10 mouse cellular contexts compared by ENCODE assay signal in genomic region chr19:15868865-15869698, GRCm38 (mm10).
A peak's percentile ranks its signal among the peaks of the same experiment; 100 is the strongest.
DNase-seq lines count a peak whose midpoint lies in the region; ATAC-seq and TF ChIP-seq lines count a peak whose summit lies in the region.
"Had no signal": no experiment of that assay in that cellular context is flagged by ENCODE, and none has a peak within 500 bp of the region (broad histone marks: within the 10 kb centered on the region; RNA-seq: fewer than 3 reads in every experiment).

No protein-coding gene starts in this region.

- TF ChIP-seq CTCF in spleen, adult 2 months (IDR thresholded peaks at IDR 0.05; ENCODE audit: extremely low read depth, insufficient read depth, insufficient read length, insufficient replicate concordance): peak; percentile 63; the same call in 1 of the 2 replicates

- peak; percentile 73; the same call in 1 of the 2 replicates for ATAC-seq in hindbrain, embryonic 14.5 days (ENCODE audit: low FRiP score)

- DNase-seq in adrenal gland, postnatal 14 days: peak; percentile 10
- no peak for DNase-seq in adrenal gland, adult 8-10 months
- DNase-seq in spleen, adult 2 months (ENCODE audit: low read depth in 1 of 2, low spot score in 2 of 2): peak; percentile 4 to 38
- no peak for DNase-seq in spleen, postnatal 4 days (ENCODE audit: low spot score in 2 of 2)
- DNase-seq in hindbrain, embryonic 14.5 days (ENCODE audit: low spot score): peak; percentile 80
- DNase-seq in lung, postnatal 10 days: peak; percentile 18
- DNase-seq in right cerebral cortex, postnatal 10 days (ENCODE audit: low spot score in 2 of 2): peak; percentile 46 to 61
- DNase-seq in gastrocnemius, adult 8-10 months (ENCODE audit: low spot score in 2 of 2): no peak

- H3K36me3 ChIP-seq in spleen, adult 2 months (ENCODE audit: control insufficient read depth, insufficient read depth, low read length): no peaks in the 10 kb centered on the region
- H3K36me3 ChIP-seq in hindbrain, embryonic 14.5 days (replicated peaks; ENCODE audit: control insufficient read depth, insufficient read depth): no peaks in the 10 kb centered on the region
- H3K36me3 ChIP-seq: embryonic facial prominence, embryonic 13.5 days; lung, embryonic 15.5 days had no signal

- TF ChIP-seq POLR2A in spleen, adult 2 months (IDR thresholded peaks at IDR 0.05; ENCODE audit: low read depth, low read length): no peak

- no peaks in the 10 kb centered on the region for H3K4me1 ChIP-seq in spleen, adult 2 months (ENCODE audit: control insufficient read depth, insufficient read depth, insufficient read length)
- H3K4me1 ChIP-seq in hindbrain, embryonic 14.5 days (replicated peaks; ENCODE audit: control insufficient read depth, insufficient read depth, low read length): peaks cover 7% of the 10 kb centered on the region; the same call in 1 of the 2 replicates

- no peak overlapping the region for H3K4me3 ChIP-seq in spleen, adult 2 months (ENCODE audit: extremely low read depth, insufficient read depth, insufficient read length)
- H3K4me3 ChIP-seq in hindbrain, embryonic 14.5 days (replicated peaks; ENCODE audit: low read length): no peak overlapping the region
- H3K4me3 ChIP-seq: embryonic facial prominence, embryonic 13.5 days; lung, embryonic 15.5 days had no signal

- H3K9ac ChIP-seq in hindbrain, embryonic 14.5 days: no peak overlapping the region; the same call in 1 of the 2 replicates
- H3K9ac ChIP-seq: embryonic facial prominence, embryonic 13.5 days; lung, embryonic 15.5 days had no signal

- H3K27me3 ChIP-seq in spleen, adult 2 months (ENCODE audit: control insufficient read depth, insufficient read depth, low read length): no peaks in the 10 kb centered on the region
- H3K27me3 ChIP-seq in hindbrain, embryonic 14.5 days (ENCODE audit: control insufficient read depth, insufficient read depth, low read length): no peaks in the 10 kb centered on the region
- H3K27me3 ChIP-seq: embryonic facial prominence, embryonic 13.5 days; lung, embryonic 15.5 days had no signal

- H3K4me2 ChIP-seq in hindbrain, embryonic 14.5 days (replicated peaks): no peak overlapping the region
- H3K4me2 ChIP-seq: embryonic facial prominence, embryonic 13.5 days; lung, embryonic 15.5 days had no signal

- H3K27ac ChIP-seq in spleen, adult 2 months (ENCODE audit: insufficient read depth, low read length): no peak overlapping the region
- H3K27ac ChIP-seq in hindbrain, embryonic 14.5 days: 0 out of 2 replicates have a peak overlapping the region, but pooled peaks have one; percentile 55
- H3K27ac ChIP-seq: embryonic facial prominence, embryonic 13.5 days; lung, embryonic 15.5 days had no signal

- H3K9me3 ChIP-seq in hindbrain, embryonic 14.5 days (ENCODE audit: control insufficient read depth, low read length): no peaks in the 10 kb centered on the region
- H3K9me3 ChIP-seq: embryonic facial prominence, embryonic 13.5 days; lung, embryonic 15.5 days had no signal

- 17% methylated on average over 7 of the region's 7 CpGs for WGBS in spleen, adult 2 months
- 20% methylated on average over 7 of the region's 7 CpGs for WGBS in hindbrain, embryonic 14.5 days

Comparison
In these comparisons a context has a peak if more than half of its experiments do, and no peak if none do; other contexts are left out.
1. DNase-seq: peak in adrenal gland, postnatal 14 days (single experiment), spleen, adult 2 months (2 of 2), hindbrain, embryonic 14.5 days (single experiment), lung, postnatal 10 days (single experiment) and right cerebral cortex, postnatal 10 days (2 of 2); none in adrenal gland, adult 8-10 months (single experiment), spleen, postnatal 4 days (0 of 2) and gastrocnemius, adult 8-10 months (0 of 2).